Mouse (Mus musculus): Measurements from ENCODE around the gene Ap5b1.

DNA sequence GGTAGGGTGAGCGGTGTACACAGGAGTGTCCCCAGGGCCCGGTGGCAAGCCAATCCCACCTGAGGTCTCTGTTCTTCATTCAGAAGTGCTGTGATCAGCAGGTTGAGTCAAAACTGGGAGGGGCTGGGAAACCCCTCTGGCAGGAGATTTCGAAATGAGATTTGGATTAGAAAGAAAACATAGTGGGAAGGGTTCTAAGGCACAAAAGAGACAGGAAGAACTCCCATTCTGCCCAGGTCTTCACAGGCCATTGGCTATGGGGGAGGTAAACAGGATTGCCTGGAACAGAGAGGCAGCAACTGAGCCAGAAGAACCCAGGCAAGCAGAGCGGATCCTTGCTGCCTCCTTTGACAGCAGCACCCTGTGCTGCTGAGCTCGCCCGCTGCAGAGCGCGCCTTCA, 29.0 kb upstream of the Ap5b1 start:
- no peak for TF ChIP-seq CTCF (IDR thresholded peaks at IDR 0.05; ENCODE audit: borderline replicate concordance, insufficient read depth, low read depth, low read length)
- TF ChIP-seq POLR2A (IDR thresholded peaks at IDR 0.05; ENCODE audit: borderline replicate concordance, insufficient read depth, low read length): no peak

Measured in cerebellum, adult 2 months (tissue).